Mouse (Mus musculus) heart, adult 10 weeks (tissue): ENCODE measurements around the gene Pck1. TPM values are rescaled to one million over a fixed set of nuclear protein-coding genes. Genes with fewer than 3 reads are reported as not detected.

ENCODE experiments used
- polyA plus RNA-seq: library from polyadenylated mRNA; stranded (reverse); fragments of 350-450 nt; fragmentation: Illumina TruSeq; extraction: RNeasy Lipid Tissue Mini Kit (QIAGEN cat#74804); gene quantifications from one replicate; pipeline ENCODE4 v1.2.3, GENCODE M21; 2014; ENCODE audit warnings: low read depth, low replicate concordance

Gene Pck1
- polyA plus RNA-seq = 20.6 TPM

DNA sequence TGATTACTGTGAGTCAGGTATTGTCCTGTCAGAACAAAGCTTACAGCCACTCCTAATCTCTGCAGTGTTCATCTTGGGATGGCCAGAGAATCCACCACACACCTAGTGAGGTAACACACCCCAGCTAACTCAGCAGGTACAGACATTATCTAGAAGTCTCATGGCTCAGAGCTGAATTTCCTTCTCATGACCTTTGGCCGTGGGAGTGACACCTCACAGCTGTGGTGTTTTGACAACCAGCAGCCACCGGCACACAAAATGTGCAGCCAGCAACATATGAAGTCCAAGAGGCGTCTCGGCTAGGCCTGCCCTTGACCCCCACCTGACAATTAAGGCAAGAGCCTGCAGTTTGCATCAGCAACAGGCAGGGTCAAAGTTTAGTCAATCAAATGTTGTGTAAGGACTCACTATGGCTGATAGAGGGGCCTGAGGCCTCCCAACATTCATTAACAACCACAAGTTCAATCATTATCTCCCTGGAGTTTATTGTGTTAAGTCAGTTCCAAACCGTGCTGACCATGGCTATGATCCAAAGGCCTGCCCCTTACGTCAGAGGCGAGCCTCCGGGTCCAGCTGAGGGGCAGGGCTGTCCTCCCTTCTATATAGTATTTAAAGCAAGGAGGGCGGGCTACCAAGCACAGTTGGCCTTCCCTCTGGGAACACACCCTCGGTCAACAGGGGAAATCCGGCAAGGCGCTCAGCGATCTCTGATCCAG lies at the start of gene Pck1:
Gene Pck1 (plus strand): TSS at position 613 of the 716 bp plus-strand sequence.

GRCm38 (mm10) chr2:173119023-173119944 lies 33.6 kb upstream of the Pck1 start, which contains the start of gene Ctcfl:
Gene Ctcfl, minus strand, starts transcription at chr2:173119525.

Other genes starting within 250 kb of the Pck1 start
- gene Bmp7, start 212.7 kb upstream of the Pck1 start, polyA plus RNA-seq = 0.60 TPM
- gene Spo11, start 175.3 kb upstream of the Pck1 start, polyA plus RNA-seq = not detected
- gene Rae1, start 152.9 kb upstream of the Pck1 start, polyA plus RNA-seq = 31.4 TPM
- gene Rbm38, start 132.6 kb upstream of the Pck1 start, polyA plus RNA-seq = 197 TPM
- not detected for gene Ctcfl, start 33.5 kb upstream of the Pck1 start, polyA plus RNA-seq
- gene Zbp1, start 65.9 kb downstream of the Pck1 start, polyA plus RNA-seq = 2.3 TPM
- gene Pmepa1, start 123.5 kb downstream of the Pck1 start, polyA plus RNA-seq = 20.6 TPM